16 mouse cellular contexts compared by ENCODE assay signal in genomic region chr14:74527246-74527645, GRCm38 (mm10).
DNase-seq lines count a peak whose midpoint lies in the region; ATAC-seq and TF ChIP-seq lines count a peak whose summit lies in the region.
"Had no signal": no experiment of that assay in that cellular context is flagged by ENCODE, and none has a peak within 500 bp of the region (broad histone marks: within the 10 kb centered on the region; RNA-seq: fewer than 3 reads in every experiment).

No protein-coding gene starts in this region.

- no peaks in the 10 kb centered on the region for H3K9me3 ChIP-seq in kidney, embryonic 15.5 days (replicated peaks)
- H3K9me3 ChIP-seq: embryonic facial prominence, embryonic 13.5 days; forebrain, embryonic 12.5 days; heart, embryonic 12.5 days had no signal

- no peak for ATAC-seq in cerebellum, adult (ENCODE audit: insufficient number of reproducible peaks, low FRiP score, low TSS enrichment)
- no peak for ATAC-seq in kidney, embryonic 15.5 days (replicated peaks; ENCODE audit: low FRiP score)
- ATAC-seq: forebrain, embryonic 16.5 days; hindbrain, embryonic 16.5 days had no signal

- no peaks in the 10 kb centered on the region; the same call in 1 of the 2 replicates for H3K4me1 ChIP-seq in kidney, adult 2 months (ENCODE audit: control insufficient read depth, insufficient read depth, low read length)
- H3K4me1 ChIP-seq in kidney, embryonic 15.5 days, result no peaks in the 10 kb centered on the region
- H3K4me1 ChIP-seq: embryonic facial prominence, embryonic 13.5 days; forebrain, embryonic 12.5 days; heart, embryonic 12.5 days had no signal

- H3K4me3 ChIP-seq in kidney, adult 2 months (ENCODE audit: insufficient read depth, low read depth, low read length), result no peak overlapping the region
- H3K4me3 ChIP-seq in kidney, embryonic 15.5 days (replicated peaks), result no peak overlapping the region
- H3K4me3 ChIP-seq: embryonic facial prominence, embryonic 13.5 days; forebrain, embryonic 12.5 days; heart, adult 2 months; heart, embryonic 12.5 days had no signal

- no peak overlapping the region for H3K9ac ChIP-seq in kidney, embryonic 15.5 days
- H3K9ac ChIP-seq: embryonic facial prominence, embryonic 13.5 days; forebrain, embryonic 12.5 days; heart, embryonic 12.5 days had no signal

- H3K27ac ChIP-seq in kidney, adult 2 months (ENCODE audit: insufficient read depth, low read depth, low read length), result no peak overlapping the region
- H3K27ac ChIP-seq in kidney, embryonic 15.5 days, result no peak overlapping the region
- H3K27ac ChIP-seq: embryonic facial prominence, embryonic 13.5 days; forebrain, embryonic 12.5 days; heart, adult 2 months had no signal

- DNase-seq in cerebellum, postnatal 14 days, result peak; percentile 38 to 41
- peak; percentile 59 for DNase-seq in kidney, adult 2 months
- DNase-seq in kidney, postnatal 4 days, result no peak
- peak; percentile 22 for DNase-seq in kidney, postnatal 10 days
- DNase-seq in ovary, postnatal 10 days (ENCODE audit: low spot score), result no peak
- DNase-seq: adrenal gland, postnatal 10 days; gastrocnemius, postnatal 10 days; heart, postnatal 36 days had no signal

- H3K36me3 ChIP-seq in kidney, adult 2 months (ENCODE audit: control insufficient read depth, insufficient read depth, low read length), result no peaks in the 10 kb centered on the region
- H3K36me3 ChIP-seq in kidney, embryonic 15.5 days, result no peaks in the 10 kb centered on the region
- H3K36me3 ChIP-seq: embryonic facial prominence, embryonic 13.5 days; forebrain, embryonic 12.5 days; heart, embryonic 12.5 days had no signal

- no peak overlapping the region for H3K4me2 ChIP-seq in kidney, embryonic 15.5 days
- H3K4me2 ChIP-seq: embryonic facial prominence, embryonic 13.5 days; forebrain, embryonic 12.5 days; heart, embryonic 12.5 days had no signal

- H3K27me3 ChIP-seq in kidney, adult 2 months (replicated peaks; ENCODE audit: control insufficient read depth, insufficient read depth, low read length), result no peaks in the 10 kb centered on the region
- no peaks in the 10 kb centered on the region for H3K27me3 ChIP-seq in kidney, embryonic 15.5 days
- H3K27me3 ChIP-seq: embryonic facial prominence, embryonic 13.5 days; forebrain, embryonic 12.5 days; heart, embryonic 12.5 days had no signal

- no peak for TF ChIP-seq POLR2A in kidney, adult 2 months (IDR thresholded peaks at IDR 0.05; ENCODE audit: low read depth, low read length)

- no peak for TF ChIP-seq CTCF in kidney, adult 2 months (conservative IDR thresholded peaks at IDR 0.05; ENCODE audit: insufficient read depth, insufficient read length, low read depth, low read length)

- WGBS in kidney, adult 2 months, result 23% methylated on average over 4 of the region's 4 CpGs
- 66% methylated on average over 4 of the region's 4 CpGs for WGBS in kidney, embryonic 15.5 days

Comparison
In these comparisons a context has a peak if more than half of its experiments do, and no peak if none do; other contexts are left out.
1. DNase-seq: peak in cerebellum, postnatal 14 days (2 of 2), kidney, adult 2 months (single experiment) and kidney, postnatal 10 days (single experiment); none in kidney, postnatal 4 days (0 of 2) and ovary, postnatal 10 days (single experiment).